Mouse (Mus musculus) urinary bladder, postnatal 4 days (tissue): ENCODE measurements at regions not wholly inside any gene's neighbourhood (a gene's known extent, or its start where the extent isn't known, plus 50 kb on each side); places are given as distances from the start of the nearest gene placed in this dataset.

Experiments
- DNase-seq, 2 experiments: peaks; one replicate each; pipeline ENCODE4 v3.0.0; 2021 to 2022; ENCODE audit warnings: low spot score in 2 of 2

DNA sequence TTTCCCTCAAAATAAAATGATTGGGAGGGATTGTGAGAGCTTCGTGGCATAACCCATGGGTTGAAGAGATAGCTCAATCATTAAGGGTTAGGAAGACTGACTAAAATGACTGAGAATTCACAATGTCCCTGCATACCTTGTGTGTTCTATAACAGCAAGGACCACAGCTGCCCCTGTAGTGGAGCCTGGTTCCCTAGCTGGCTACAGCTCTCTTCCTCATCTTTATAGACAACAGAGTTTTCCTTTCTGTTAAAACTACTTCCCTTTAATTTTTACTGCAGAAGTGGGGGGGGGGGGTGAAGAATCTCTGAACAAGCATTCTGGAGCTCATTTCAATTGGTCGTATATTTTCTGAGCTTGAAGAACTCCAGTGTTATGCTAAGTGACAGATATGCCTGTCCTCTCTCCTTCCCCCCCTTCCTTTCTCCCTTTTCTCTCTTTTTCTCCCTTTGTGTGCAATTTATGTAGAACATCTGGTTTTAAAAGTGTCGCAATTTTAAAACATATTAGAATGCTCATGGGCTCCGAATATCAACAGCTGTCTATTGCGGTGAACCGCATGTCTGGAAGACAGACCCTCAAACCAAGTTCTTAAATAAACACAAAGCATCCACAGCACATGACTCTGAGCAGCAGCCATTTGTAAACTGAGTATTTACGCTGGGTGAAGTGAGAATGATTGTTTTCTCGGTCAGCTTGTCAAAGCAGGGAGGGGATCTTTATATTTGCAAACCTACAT, 222.0 kb upstream of the Maf start:
- DNase-seq: no peak

DNA sequence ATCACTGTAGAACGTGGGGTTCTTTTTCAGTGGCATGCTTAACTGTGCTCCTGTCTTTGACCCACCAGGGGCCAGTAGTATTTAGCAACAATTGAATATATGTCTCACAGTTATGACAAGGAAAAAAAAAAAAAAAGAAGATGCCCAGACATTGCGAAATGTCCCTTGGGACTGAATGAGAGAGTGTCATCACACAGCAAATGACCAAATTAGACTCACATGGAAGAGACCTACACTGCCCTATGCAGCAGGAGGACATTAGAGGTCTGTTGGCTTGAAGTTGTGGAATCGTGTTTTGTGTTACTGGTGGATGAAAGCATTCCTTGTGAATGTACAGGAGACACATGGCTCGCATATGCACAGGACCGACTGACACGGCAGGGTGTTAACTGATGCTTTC, 214.3 kb upstream of the Maf start:
- no peak for DNase-seq

DNA sequence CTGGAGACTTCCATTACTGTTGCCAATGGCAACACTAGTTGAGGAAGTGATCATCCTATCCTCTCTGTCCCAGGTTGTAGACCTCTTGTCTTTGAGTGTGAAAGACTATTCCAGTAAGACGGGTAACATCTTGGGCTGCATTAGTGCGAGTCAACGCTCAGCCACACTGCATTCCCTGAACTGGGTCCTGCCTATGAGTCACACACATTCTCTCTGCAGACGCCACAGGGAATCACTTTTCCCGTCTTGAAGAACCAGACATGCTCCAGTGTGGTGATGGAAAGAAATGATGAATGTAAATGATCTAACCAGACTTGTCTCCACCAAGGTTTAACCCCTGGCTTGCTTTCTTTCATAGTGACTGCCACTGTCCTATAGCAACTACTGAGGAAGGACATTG, 199.1 kb upstream of the Maf start:
- no peak for DNase-seq

DNA sequence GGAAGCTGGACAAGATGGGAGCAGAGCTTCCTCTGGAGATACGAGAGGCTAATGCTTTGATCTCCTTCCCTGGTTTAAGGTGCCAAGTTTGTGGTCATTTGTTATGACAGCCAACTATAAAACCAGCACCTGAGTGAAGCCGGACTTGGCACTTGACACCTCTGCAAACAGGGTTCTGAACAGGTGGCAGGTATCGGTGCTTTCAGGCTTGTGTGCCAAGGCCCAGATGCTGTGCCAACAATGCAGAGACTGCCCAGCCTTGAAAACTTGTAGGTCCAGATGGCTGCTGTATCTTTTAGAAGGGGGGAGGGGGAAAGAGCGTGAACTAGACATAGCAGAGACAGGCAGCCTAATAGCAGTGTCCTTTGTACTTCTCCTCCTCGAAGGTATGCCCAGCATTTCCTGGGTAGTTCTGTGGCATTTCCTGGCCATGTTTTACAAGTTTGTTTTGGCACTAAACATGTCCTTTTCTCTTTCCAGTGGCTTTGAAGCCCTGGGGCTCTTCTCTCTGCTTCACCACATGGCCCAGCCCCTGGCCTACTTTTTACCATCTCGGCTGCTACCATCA, 196.3 kb upstream of the Maf start:
- no peak for DNase-seq

DNA sequence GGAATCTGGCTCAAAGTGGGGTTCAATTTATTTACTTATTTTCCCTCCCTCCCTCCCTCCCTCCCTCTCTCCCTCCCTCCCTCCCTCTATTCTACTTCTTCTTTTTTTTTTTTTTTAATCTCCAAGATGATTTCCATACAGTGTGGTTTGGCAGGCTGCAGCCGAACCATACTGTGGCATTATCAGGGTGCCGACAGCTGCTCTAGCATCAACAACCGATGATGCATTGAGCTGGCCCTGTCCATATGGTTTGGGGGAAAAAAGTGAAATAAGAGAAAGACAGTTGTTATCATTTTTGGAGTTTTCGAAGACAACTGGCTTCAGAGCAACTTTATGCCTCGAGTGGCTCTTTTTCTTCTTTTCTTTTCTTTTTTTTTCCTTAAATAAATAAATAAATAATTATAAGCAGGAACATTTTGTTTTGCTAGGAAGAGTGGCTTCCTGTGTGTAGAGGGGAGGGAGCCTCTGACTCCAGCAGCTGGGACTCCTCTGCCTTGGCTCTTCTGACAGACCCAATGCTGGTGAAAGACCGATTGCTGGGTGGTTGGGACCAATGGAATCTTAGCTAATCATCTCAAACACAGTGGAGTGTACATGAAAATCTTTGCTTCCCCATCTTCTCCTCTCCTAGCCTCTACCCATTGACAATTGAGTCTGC, 190.1 kb upstream of the Maf start:
- no peak for DNase-seq

DNA sequence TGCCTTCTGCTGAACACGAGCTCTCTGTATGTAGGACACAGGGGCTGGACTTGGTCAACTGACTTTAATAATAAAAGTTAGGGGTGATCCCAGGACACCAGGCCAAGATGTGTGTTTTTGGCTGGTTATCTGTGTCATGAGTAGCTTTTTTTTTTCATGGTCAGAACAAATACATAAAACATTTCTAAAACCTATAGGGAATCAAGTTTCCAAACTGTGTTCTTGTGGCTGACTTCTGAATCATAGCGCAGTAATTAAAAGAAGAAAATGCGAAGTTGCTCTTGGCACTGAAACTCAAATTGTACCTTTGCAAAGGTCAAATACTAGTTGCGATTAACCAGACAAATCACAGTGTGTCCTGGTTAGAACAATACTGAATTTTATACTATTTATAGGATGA, 189.5 kb upstream of the Maf start:
- no peak for DNase-seq

DNA sequence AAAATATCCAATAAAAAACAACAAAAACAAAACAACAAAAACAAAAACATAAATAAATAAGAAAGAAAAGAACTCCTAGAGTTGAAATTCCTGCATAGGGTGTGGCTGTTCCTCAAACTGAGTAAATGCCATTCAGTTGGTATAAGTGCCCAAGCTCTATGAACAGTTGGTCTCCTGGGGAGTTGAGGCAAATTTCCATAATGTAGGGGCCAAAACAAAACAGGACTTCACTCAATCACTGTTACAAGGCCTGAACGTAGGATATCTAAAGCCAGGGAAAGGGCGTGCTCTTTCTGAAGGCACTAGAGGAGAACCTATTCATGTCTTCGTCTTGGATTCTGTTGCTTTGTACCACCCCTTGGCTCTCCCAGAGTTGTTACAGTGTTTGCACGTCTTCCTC, 188.5 kb upstream of the Maf start:
- no peak for DNase-seq

DNA sequence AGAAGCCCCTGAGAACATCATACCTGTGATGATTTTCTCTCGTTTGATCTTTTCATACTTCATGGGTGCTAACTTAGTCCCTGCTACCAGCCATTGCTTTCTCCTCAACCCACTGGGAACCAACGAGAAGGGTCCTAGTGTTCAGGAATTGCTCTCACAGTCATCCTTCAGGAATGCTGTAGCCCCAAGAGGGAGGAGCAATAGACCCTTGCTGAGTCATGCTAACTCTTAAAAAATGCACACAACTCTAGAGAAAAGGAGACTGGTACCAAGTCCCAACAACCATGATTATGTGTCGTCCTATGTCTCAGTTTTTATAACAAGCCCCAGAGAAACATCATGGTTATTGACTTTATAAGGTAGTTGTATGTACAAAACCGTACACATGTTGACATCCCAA, 180.7 kb upstream of the Maf start:
- no peak for DNase-seq

DNA sequence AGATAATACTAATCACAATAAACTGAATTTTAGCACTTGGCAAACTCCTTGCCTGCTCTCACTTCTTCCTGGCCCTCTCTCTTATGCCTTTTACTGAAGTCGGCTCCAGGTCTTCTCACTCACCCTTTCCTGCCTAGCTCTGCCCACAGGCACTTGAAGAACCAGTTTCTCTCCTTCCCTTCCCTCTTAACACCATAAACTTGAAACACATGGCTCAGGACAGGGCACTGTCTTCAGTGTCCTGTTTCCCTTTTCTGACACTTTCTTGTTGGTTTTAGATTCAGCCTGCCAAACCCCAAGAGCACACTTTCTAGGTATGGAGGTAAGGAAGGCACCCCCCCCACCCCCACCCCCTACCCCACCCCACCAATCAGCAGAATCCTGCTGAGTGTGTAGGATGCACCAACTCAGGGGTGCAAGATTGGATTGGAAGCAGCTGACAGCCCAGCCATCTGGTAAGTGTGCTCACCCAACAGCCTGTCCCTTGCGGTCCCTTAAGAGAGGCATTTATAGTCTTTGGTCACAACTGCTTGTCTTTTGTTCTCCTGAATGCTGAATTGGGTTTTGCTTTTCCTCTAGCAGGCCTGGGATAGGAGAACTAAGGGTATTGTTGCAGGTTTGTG, 177.6 kb upstream of the Maf start:
- no peak for DNase-seq

DNA sequence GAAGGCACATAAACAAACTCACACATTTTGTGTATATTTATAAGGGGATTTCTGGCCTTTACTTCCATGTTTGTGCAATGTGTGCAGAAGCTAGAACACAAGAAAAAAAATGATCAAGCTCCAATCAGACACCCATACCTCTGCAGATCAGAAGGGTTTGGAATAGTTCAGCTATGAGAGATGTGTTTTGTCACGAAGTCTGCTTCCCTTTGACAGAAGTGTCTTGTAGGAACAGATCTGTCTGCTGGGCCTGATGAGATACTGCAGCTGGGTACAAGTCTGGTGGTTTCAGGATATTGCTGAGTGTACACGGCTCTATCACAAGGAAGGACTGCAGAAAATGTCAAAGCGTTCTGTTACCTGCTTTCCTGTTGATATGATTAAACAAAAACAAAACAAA, 176.2 kb upstream of the Maf start:
- DNase-seq: no peak

DNA sequence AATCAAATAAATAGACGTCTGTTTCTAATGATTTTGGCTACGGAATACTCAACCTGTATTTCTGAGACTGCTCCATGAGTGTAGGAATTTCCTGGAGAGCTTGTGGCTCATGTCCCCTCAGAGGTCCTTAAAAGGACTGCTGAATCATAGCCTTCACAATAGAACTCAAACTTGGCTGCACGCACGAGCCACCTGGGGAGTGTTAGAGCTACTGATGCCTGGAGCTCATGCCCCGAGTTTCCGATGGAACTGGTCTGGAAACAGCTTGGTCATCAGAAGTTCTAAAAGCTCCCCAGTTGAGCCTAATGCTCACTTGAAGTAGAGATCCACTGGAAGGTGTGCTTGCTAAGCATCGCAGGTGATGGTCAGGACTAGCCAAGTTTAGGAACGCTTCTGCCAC, 174.3 kb upstream of the Maf start:
- DNase-seq: no peak

DNA sequence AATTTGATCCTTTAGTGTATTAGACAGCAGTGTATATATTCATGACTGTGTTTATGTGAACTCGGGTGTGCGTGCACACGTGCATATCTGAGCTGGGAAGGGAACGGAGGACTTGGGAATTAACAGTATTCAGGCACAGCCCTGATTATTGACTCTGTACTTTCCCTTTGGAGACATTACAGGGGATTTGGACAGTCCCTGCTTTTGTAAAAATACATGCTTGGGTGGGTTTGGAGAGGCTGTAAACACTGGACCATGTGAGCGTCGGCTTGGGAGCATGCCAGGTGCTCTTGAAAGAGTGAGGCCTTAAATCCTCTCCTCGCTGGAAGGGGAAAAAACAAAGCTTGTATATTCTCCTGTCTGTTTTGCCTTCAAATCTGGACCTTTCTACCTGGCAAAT, 167.2 kb upstream of the Maf start:
- no peak for DNase-seq

DNA sequence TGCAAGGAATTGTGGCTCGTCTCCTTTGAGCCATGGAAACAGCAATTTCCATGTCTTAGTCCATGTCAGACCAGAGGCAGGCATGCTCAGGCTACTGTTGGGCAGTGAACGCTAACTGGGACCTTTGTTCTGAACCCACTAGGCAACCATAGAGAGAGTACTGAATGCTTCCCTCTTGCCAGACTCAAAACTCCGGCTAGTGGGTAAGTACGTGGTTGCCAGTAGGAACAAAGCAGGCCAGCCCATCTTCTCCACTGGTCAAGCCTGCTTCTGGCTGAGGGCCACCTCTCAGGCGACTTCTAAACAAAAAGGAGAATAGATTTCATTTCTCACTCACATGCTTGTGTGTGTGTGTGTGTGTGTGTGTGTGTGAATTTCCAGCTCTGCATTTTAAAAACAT, 163.8 kb upstream of the Maf start:
- no peak for DNase-seq

DNA sequence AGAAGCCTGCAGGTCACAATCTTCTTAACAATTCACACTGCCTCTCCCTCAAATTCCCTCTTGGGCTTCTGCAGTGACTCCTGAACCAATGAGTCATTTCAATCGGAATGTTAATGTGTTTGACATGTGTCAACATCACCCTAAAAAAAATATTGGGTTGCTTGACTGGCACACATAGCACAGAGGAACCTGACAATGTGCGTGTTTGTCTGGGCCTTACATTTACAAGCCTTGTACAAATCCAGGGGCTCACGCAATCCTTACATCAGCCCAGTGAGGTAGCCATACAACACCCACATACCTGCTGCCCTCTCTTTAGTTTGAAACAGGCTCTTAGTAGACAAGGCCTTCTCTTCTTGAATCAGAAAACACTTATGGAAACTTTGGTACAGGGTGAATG, 153.8 kb upstream of the Maf start:
- DNase-seq: no peak

DNA sequence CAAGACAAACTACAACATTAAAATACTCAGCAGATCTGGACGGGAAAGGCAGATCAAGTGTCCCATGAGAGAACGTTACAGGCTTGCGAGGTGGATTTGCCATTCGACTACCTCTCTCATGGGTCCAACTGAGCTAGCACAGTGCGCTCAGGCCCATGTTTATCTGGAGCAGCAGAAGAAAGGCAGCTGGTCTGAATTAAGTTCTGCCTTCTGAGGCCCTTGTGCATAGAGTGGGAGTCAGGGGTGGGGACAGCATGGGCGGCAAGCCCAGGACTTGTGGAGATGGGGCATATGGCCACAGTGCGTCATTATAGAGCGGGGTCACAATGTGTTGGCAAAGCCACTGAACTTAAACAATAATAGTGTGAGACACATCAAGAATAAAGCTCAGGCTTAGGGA, 151.8 kb upstream of the Maf start:
- DNase-seq: peak; percentile 51 to 60

DNA sequence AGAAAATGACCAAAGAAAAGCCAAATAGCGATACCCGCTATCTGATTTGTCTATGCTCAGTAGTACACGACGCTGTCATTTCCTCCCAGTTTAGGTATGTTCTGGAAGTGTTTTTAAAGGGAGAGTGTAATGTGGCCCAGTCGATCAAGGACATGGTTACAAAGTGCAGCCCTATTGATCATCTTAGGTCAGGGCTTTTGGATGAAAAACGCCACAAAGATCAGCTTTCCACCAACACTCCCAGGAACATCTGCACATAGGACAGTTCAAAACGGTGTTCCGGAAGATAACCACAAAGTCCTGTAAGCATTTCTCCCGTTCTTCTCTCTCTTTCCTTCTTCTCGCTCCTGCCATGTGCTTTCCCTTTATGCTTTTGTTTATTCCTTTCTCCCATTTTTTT, 149.2 kb upstream of the Maf start:
- DNase-seq: no peak

DNA sequence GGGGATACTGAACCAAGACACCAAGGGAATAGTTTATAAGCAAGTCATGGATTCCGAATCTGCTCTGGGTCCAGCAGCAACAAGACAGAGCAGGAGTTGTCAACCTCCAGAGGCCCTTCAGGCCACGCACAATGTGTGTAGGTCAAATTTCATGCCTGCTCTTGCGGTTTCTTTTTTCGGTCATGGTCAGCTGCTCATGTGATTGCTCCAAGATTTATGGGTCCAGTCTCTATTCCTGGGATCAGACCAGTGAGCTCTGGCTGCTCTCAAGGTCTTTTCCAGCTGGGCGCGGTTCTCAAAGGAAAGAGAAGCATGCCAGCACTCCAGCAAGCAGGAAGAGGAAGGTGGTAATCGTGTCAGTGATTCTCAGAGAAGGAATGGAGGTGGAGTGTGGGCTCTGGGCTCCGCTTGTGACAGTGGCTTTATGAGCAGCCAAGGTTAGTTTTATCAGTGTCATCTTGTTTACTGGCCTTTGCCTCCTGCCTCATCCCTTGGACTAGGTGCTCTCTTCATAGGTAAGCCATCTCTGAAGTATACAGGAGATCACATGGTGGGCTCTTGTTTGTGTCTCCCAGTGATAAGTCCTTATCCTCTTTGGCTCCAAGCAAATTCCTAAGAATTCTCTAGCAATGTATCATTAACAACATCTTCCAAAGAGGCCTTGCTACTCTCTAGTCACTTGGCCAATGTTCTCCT, 148.5 kb upstream of the Maf start:
- DNase-seq: no peak

DNA sequence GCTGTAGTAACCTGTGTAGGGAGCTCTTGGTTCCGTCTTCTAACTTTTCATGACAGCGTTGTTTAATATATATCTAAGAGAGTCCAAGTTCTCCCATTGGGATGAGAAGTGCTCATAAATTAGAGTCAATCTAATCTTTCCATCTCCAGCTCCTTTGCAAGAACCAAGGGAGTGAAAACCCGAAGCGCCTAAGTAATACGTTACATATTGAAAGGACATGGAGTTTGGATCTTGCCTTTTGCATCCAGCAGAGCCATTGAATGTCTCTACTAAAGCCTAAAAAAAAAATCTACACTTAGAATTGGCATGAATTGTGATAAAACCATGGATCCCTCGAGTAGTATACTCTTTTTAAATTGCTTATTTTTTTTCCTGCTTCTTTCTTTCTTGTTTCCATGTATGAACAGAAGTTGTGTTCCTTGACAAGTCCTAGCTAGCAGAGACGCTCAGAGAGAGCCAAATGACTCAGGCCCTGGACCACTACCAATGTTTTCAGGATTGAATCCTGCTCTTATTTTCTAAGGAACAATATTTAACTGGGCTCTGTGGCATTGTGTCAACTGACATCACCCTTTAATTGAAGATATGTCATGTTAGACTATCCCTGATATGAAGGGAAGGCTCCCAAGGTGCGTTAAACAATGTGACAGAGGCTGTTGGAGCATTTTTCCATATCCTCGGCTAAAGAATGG, 146.8 kb upstream of the Maf start:
- DNase-seq: no peak

DNA sequence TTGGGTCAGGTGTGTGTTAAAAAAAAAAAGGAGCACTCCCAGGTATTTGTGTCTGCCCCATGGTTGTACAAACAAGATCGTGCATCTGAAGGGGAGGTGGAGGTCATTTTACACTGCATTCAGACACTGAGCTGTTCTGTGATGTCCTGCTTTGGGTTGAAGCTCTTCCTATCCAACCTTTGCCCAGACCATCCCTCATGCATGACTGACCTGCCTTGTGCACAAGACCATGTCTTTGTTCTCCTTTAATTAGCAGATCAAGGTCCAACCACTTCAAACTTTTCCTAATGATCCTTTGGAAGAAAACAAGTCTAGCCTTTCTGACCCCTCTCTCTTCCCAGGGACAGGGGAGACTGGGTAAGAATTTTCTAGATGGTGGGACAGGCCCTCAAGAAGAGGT, 143.0 kb upstream of the Maf start:
- DNase-seq: no peak

DNA sequence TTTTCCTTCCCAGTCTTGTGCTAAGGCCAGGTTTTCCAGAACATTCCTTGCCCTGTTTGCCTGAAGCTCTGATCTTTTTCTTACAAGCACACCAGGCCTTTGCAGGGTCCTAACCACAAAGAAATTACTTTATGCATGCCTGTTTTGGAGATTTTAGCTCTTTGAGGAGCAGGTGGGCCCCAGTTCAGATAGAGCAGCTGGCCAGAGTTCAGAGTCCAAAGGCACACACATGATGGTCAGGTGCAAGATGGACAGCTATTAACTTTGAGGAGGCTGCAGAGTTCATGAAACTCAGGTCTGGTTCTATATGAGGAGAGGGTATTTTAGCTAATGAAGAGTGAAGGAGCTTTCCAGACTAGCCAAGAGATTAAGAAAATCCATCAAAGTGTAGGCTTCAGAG, 125.8 kb upstream of the Maf start:
- DNase-seq: no peak

DNA sequence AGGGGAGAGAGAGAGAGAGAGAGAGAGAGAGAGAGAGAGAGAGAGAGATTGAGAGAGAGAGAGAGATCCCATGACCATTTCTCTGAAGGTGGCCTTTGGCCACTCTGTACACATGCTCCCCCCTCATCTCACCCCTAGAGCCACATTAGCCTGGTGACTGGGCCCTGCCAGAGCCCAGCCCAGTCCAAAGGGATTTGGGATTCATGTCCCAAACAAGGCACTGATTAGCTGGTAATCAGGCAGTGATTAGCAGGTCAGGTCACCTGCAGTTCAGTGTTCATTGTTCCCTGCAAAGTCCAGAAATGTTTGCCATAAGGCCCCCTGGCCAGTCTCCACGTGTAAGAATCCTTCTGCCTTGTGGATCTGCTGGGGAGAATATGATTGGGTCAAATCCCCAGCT, 124.1 kb upstream of the Maf start:
- DNase-seq: no peak
